Mouse (Mus musculus): ENCODE data around the gene Trcg1. TPM values are rescaled to one million over a fixed set of nuclear protein-coding genes. Genes with fewer than 3 reads are reported as not detected.

Trcg1 gene
- polyA plus RNA-seq, 1 experiment = not detected

DNA sequence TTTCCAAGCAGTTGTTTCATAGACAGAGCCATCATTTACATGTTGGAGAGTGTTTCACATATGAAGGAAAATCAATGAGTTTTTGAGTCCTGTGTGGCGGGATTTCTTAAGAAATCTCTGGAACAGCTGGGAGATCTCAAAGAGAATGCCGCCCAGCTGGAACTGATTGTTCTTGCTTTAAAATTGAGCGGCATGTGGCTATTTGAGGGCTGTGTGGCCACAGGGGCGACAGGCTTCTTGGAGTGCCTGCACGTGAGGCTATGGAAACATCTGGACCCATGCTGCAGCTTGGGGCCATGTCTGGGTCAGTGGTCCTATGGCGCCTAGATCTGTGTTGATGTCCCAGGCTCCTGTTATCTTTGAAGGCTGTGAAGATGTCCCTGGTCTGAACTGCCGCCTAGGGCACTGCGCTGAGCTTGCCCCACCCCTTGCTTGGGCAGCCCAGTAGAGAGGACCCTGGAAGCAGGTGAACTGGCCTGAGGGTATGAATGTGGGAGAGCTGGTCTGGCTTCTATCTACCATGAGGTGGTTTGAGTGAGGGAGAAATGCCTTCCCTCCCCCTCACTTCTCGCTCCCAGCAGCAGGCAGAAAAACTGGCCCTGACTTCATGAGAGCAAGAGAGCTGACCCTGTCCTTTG lies 6.1 kb upstream of the Trcg1 start:
- TF ChIP-seq GATA1 (IDR thresholded peaks at IDR 0.05; ENCODE audit: low read length) = no peak
- Histone ChIP-seq H3K27me3 (ENCODE audit: control insufficient read depth) (peaks cover 10% of the 10 kb centered on the region), H3K4me1 (ENCODE audit: control insufficient read depth) (peaks cover 15% of the 10 kb centered on the region), H3K4me3 (replicated peaks) (no peak overlapping the region), H3K9me3 (ENCODE audit: control insufficient read depth, low read length) (no peaks in the 10 kb centered on the region), H3K36me3 (ENCODE audit: control insufficient read depth) (no peaks in the 10 kb centered on the region)

DNA sequence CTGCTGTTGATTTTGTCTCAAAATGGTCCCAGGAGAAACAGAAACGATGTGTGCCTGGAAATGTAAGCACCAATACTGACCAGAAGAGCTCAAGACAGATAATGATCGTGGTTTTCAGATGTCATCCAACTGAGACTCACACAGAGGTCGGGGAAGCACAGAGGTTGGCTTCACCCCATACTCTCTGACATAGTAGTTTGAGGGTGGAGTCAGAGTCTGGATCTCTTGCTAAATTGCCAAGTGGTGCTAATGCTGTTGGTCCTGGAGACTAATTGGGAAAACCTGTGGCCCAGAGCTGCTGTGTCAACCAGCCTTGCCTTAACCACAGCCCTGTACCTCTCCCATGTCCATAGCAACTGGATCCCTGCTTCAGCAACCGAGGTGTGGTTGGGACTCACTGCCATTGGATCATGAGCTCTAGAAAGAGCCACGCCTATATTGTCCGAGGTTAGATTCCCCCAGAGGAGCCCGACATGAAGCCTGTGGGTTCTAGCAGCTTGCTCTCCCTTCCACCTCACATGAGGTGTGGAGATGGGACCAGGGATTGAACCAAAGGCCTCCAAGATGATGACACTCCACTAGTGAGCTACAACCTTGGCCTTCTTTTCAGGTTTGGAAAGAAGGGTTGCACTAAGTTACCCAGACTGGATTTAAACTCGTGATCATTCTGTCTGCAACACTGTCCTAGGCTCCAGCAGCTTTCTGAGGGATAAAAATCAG lies 4.7 kb upstream of the Trcg1 start:
- H3K27me3 ChIP-seq (ENCODE audit: control insufficient read depth) = peaks cover 10% of the 10 kb centered on the region
- no peak for TF ChIP-seq GATA1 (IDR thresholded peaks at IDR 0.05; ENCODE audit: low read length)
- no peak for TF ChIP-seq TAL1 (IDR thresholded peaks at IDR 0.05; ENCODE audit: low read length)
- H3K4me3 ChIP-seq (replicated peaks) = no peak overlapping the region
- no peaks in the 10 kb centered on the region for H3K9me3 ChIP-seq (ENCODE audit: control insufficient read depth, low read length)
- H3K4me1 ChIP-seq (ENCODE audit: control insufficient read depth) = peaks cover 8% of the 10 kb centered on the region
- H3K36me3 ChIP-seq (ENCODE audit: control insufficient read depth) = no peaks in the 10 kb centered on the region

DNA sequence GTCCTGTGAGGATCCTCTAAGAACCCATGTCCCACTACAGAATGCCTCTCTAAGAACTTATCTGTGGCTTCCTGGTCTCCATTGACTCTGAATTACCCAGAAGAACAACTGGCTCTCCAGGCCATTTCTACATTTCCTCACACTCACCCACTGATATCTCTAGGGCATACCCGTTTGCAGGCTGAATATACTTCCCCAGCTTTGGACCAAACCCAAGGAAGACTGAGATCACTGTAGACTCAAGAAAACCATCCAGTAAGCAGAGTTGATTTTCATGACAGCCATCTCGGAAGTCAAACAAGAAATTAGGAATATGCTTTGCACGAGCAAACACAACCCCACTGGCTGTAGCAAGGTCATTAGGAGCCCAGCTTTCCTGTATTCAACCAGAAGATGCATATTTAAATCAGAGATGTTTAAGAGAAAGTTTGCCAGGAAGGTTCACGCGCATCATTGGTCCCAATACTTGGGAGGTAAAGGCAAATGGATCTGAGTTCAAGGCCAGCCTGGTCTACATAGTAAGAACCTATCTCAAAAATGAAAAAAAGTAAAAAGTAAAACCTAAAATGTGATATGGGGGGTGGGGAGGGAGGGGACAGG lies 3.9 kb upstream of the Trcg1 start:
- Histone ChIP-seq H3K27me3 (ENCODE audit: control insufficient read depth) (peaks cover 10% of the 10 kb centered on the region), H3K4me3 (replicated peaks) (no peak overlapping the region), H3K4me1 (ENCODE audit: control insufficient read depth) (peaks cover 8% of the 10 kb centered on the region), H3K9me3 (ENCODE audit: control insufficient read depth, low read length) (no peaks in the 10 kb centered on the region), H3K36me3 (ENCODE audit: control insufficient read depth) (no peaks in the 10 kb centered on the region)
- TF ChIP-seq TAL1 (IDR thresholded peaks at IDR 0.05; ENCODE audit: low read length) (no peak), GATA1 (IDR thresholded peaks at IDR 0.05; ENCODE audit: low read length) (no peak)

DNA sequence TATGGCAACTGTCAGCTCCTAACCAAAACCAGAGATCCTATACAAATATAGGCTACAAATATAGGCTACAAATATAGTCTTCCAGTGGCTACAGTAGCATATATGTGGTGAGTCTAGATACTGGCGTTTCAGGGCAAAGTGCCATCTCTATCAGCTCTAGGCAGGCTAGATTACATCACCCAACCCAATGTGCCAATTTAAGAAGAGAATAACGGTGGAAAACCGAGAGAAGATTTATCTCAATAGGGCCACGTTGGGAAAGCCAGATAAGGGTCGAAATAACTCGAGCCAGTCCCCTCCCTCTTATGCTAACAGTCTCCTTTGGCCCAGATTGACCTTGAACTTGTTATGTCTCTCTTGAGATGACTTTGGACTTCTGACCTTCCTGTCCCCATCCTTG lies 3.2 kb upstream of the Trcg1 start:
- H3K9me3 ChIP-seq (ENCODE audit: control insufficient read depth, low read length) = no peaks in the 10 kb centered on the region
- H3K4me3 ChIP-seq (replicated peaks) = no peak overlapping the region
- H3K27me3 ChIP-seq (ENCODE audit: control insufficient read depth) = peaks cover 4% of the 10 kb centered on the region
- no peaks in the 10 kb centered on the region for H3K36me3 ChIP-seq (ENCODE audit: control insufficient read depth)
- TF ChIP-seq TAL1 (IDR thresholded peaks at IDR 0.05; ENCODE audit: low read length) (no peak), GATA1 (IDR thresholded peaks at IDR 0.05; ENCODE audit: low read length) (no peak)
- H3K4me1 ChIP-seq (ENCODE audit: control insufficient read depth) = peaks cover 8% of the 10 kb centered on the region

DNA sequence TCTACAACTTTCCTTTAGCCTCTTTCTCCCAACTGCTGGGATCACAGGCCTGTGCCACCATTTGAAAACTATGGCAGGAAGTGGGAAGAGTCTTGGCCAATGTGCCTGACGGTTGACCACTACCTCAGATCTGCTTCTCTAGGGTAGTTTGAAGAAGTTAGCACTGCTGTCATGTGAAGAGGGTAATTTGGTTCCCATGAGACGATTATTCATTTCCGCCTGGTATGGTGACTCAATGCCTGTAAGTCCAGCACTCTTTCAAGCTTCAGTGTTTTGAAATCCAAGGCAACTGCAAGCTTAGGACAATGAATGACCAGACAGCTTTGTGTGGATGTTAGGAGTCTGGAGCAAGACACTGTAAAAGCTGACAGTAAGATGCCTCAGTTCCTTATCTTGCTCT lies 2.6 kb upstream of the Trcg1 start:
- Histone ChIP-seq H3K27me3 (ENCODE audit: control insufficient read depth) (no peaks in the 10 kb centered on the region), H3K9me3 (ENCODE audit: control insufficient read depth, low read length) (no peaks in the 10 kb centered on the region), H3K36me3 (ENCODE audit: control insufficient read depth) (no peaks in the 10 kb centered on the region), H3K4me1 (ENCODE audit: control insufficient read depth) (peaks cover 8% of the 10 kb centered on the region), H3K4me3 (replicated peaks) (no peak overlapping the region)
- no peak for TF ChIP-seq GATA1 (IDR thresholded peaks at IDR 0.05; ENCODE audit: low read length)
- TF ChIP-seq TAL1 (IDR thresholded peaks at IDR 0.05; ENCODE audit: low read length) = no peak

DNA sequence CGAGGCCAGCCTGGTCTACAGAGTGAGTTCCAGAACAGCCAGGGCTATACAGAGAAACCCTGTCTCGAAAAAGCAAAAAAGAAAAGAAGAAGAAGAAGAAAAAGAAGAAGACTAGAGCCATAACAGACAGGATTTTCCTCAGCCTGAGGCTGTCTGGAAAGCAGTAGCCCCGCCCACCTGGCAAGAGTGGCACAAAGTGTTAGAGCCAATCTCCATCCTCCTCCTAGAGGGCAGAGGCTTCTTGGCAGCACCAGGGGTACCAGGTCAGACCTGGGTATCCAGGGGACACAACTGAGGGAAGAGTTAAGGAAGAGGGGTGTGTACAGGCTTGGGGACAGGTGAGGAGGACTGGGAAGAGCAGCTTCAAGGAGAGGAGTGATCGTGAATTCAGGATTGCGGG lies 1.3 kb downstream of the Trcg1 start:
- TF ChIP-seq GATA1 (IDR thresholded peaks at IDR 0.05; ENCODE audit: low read length) (no peak), TAL1 (IDR thresholded peaks at IDR 0.05; ENCODE audit: low read length) (no peak)
- Histone ChIP-seq H3K4me3 (replicated peaks) (no peak overlapping the region), H3K9me3 (ENCODE audit: control insufficient read depth, low read length) (no peaks in the 10 kb centered on the region), H3K4me1 (ENCODE audit: control insufficient read depth) (peaks cover 5% of the 10 kb centered on the region), H3K36me3 (ENCODE audit: control insufficient read depth) (no peaks in the 10 kb centered on the region), H3K27me3 (ENCODE audit: control insufficient read depth) (0 out of 2 replicates have a peak, but pooled peaks cover 3% of the 10 kb centered on the region)

DNA sequence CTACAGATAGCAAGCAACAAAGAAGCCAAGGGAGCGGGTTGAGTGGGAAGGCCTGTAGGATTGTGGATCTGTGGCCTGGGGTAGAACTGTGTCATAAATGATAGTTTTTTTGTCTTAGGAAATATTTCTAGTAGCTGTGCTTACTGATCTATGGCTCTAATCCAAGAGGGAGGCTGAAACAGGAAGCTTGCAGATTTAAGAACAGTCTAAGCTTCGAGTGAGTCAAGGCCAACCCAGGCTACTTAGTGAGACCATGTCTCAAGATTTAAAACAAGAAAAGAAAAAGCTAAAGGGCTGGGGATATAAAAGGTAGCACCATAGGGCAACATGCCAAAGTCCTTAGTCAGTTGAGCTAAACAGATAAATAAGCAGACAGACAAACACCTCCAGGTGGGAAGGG lies 1.9 kb downstream of the Trcg1 start:
- H3K36me3 ChIP-seq (ENCODE audit: control insufficient read depth) = no peaks in the 10 kb centered on the region
- H3K4me3 ChIP-seq (replicated peaks) = no peak overlapping the region
- no peak for TF ChIP-seq TAL1 (IDR thresholded peaks at IDR 0.05; ENCODE audit: low read length)
- no peak for TF ChIP-seq GATA1 (IDR thresholded peaks at IDR 0.05; ENCODE audit: low read length)
- 0 out of 2 replicates have a peak, but pooled peaks cover 3% of the 10 kb centered on the region for H3K27me3 ChIP-seq (ENCODE audit: control insufficient read depth)
- H3K9me3 ChIP-seq (ENCODE audit: control insufficient read depth, low read length) = no peaks in the 10 kb centered on the region
- peaks cover under 1% of the 10 kb centered on the region; the same call in 1 of the 2 replicates for H3K4me1 ChIP-seq (ENCODE audit: control insufficient read depth)

DNA sequence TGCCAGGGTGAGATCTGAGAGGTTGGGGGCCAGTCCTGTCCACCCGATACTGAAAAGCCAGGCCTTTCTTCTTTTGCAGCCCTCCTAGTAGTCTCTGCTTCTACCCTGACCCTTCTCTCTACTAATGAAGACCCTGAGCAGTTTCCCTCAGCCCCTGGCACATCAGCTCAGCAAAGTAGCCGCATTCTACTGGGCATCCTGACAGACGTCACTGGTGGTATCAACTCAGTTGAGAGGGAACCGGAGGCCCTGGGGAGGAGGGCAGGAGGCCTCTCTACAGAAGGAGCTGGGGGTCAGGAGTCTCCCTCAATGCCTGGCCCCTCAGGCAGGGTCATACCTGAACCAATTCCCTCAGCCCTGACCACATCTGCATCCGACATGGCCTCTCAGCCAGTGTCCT lies 4.8 kb downstream of the Trcg1 start:
- H3K36me3 ChIP-seq (ENCODE audit: control insufficient read depth) = no peaks in the 10 kb centered on the region

DNA sequence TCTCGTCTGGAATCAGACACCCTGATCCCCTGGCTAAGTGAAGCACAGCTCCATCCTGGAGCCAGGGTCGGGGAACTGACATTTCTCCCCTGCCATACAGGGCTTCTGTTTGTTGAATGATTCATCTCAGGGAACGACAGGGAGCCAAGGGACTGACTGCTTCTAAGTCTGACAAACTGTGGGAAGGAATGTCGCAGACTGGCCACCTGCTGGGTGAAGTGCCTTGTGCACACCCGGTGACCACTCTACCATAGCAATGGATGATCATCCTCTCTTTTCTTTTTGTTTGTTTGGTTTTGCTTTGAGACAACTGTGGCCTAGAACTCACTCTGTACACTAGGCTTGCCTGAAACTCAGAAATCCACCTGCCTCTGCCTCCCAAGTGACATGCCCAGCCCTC lies 6.6 kb downstream of the Trcg1 start:
- H3K27me3 ChIP-seq (ENCODE audit: control insufficient read depth) = 0 out of 2 replicates have a peak, but pooled peaks cover 3% of the 10 kb centered on the region
- TF ChIP-seq GATA1 (IDR thresholded peaks at IDR 0.05; ENCODE audit: low read length) = no peak
- no peak for TF ChIP-seq TAL1 (IDR thresholded peaks at IDR 0.05; ENCODE audit: low read length)
- H3K9me3 ChIP-seq (ENCODE audit: control insufficient read depth, low read length) = no peaks in the 10 kb centered on the region
- H3K4me1 ChIP-seq (ENCODE audit: control insufficient read depth) = no peaks in the 10 kb centered on the region
- H3K36me3 ChIP-seq (ENCODE audit: control insufficient read depth) = no peaks in the 10 kb centered on the region
- H3K4me3 ChIP-seq (replicated peaks) = no peak overlapping the region

More for the DNA sequence above, 4.8 kb downstream of the Trcg1 start:
- H3K4me1 ChIP-seq (ENCODE audit: control insufficient read depth) = no peaks in the 10 kb centered on the region
- H3K9me3 ChIP-seq (ENCODE audit: control insufficient read depth, low read length) = no peaks in the 10 kb centered on the region
- H3K27me3 ChIP-seq (ENCODE audit: control insufficient read depth) = 0 out of 2 replicates have a peak, but pooled peaks cover 3% of the 10 kb centered on the region
- TF ChIP-seq TAL1 (IDR thresholded peaks at IDR 0.05; ENCODE audit: low read length) = no peak
- TF ChIP-seq GATA1 (IDR thresholded peaks at IDR 0.05; ENCODE audit: low read length) = no peak
- no peak overlapping the region for H3K4me3 ChIP-seq (replicated peaks)
